Mouse (Mus musculus) forebrain, embryonic 16.5 days (tissue): ENCODE data around the gene Evl. TPM values are rescaled to one million over a fixed set of nuclear protein-coding genes. Genes with fewer than 3 reads are reported as not detected.

Source experiments
- ATAC-seq: fragments of 200-750 bp; cut with Nextera tagmentation; 2 replicates; pipeline ENCODE4 v1.8.0; 2017; ENCODE audit warnings: mild to moderate bottlenecking, moderate library complexity
- H3K27ac ChIP-seq: fragments of 300-500 bp; sonication (generic); 2 replicates; pipeline ENCODE4 v1.5.1; 2014; ENCODE audit warnings: low read length, control low read depth
- H3K27me3 ChIP-seq: fragments of 300-500 bp; sonication (generic); replicated peaks from 2 replicates; pipeline ENCODE4 v1.6.1; 2014; ENCODE audit warnings: low read length; ENCODE audit not compliant: control insufficient read depth, insufficient read depth
- H3K36me3 ChIP-seq: fragments of 300-500 bp; sonication (generic); 2 replicates; pipeline ENCODE4 v1.6.1; 2014; ENCODE audit not compliant: control insufficient read depth, insufficient read depth
- H3K4me1 ChIP-seq: fragments of 300-500 bp; sonication (generic); replicated peaks from 2 replicates; pipeline ENCODE4 v1.6.1; 2014; ENCODE audit warnings: low read length; ENCODE audit not compliant: control insufficient read depth, insufficient read depth
- H3K4me2 ChIP-seq: fragments of 300-500 bp; sonication (generic); 2 replicates; pipeline ENCODE4 v1.6.1; 2014; ENCODE audit warnings: mild to moderate bottlenecking, low read length, control low read depth
- H3K4me3 ChIP-seq: fragments of 300-500 bp; sonication (generic); replicated peaks from 2 replicates; pipeline ENCODE4 v1.5.1; 2014; ENCODE audit warnings: mild to moderate bottlenecking, low read length, control low read depth
- H3K9ac ChIP-seq: fragments of 300-500 bp; sonication (generic); replicated peaks from 2 replicates; pipeline ENCODE4 v1.6.1; 2014; ENCODE audit warnings: low read depth, low read length, control low read depth
- H3K9me3 ChIP-seq: fragments of 300-500 bp; sonication (generic); 2 replicates; pipeline ENCODE4 v1.6.1; 2016; ENCODE audit warnings: low read length; ENCODE audit not compliant: control insufficient read depth
- WGBS: fragments of 180-500 bp; shearing (Covaris S2); extraction: QIAGEN DNeasy Blood & Tissue Kit; methylation state at CpG from one replicate; pipeline ENCODE4 v1.1.7; 2014; 5-methylcytosine and 5-hydroxymethylcytosine counted together
- polyA plus RNA-seq: library from polyadenylated mRNA; unstranded; fragments of >200 nt; fragmentation: Nextera tagmentation; extraction: Ambion mirVana; gene quantifications from 2 replicates; pipeline ENCODE4 v1.2.1, GENCODE M21; 2015

Evl gene
- polyA plus RNA-seq, 1 experiment from 2014 or later: 218 TPM

- H3K27ac ChIP-seq: no peak overlapping the region
- no peak overlapping the region for H3K9ac ChIP-seq
- no peak overlapping the region for H3K4me3 ChIP-seq
- WGBS: 85% methylated on average over 8 of the region's 8 CpGs
- ATAC-seq: no peak
- H3K4me1 ChIP-seq: no peaks in the 10 kb centered on the region
- H3K9me3 ChIP-seq: no peaks in the 10 kb centered on the region
- H3K36me3 ChIP-seq: peaks cover 25% of the 10 kb centered on the region
- no peaks in the 10 kb centered on the region for H3K27me3 ChIP-seq
- H3K4me2 ChIP-seq: no peak overlapping the region
These were observed 121.3 kb downstream of the Evl start for GRCm38 (mm10) chr12:108675614-108676401.

GRCm38 (mm10) chr12:108677116-108677515 is 122.6 kb downstream of the Evl start:
- Histone ChIP-seq H3K9me3 (no peaks in the 10 kb centered on the region), H3K36me3 (peaks cover 36% of the 10 kb centered on the region), H3K27me3 (no peaks in the 10 kb centered on the region), H3K9ac (no peak overlapping the region), H3K4me2 (no peak overlapping the region), H3K27ac (no peak overlapping the region), H3K4me1 (no peaks in the 10 kb centered on the region), H3K4me3 (no peak overlapping the region)
- WGBS: 95% methylated on average over 5 of the region's 5 CpGs
- ATAC-seq: no peak

DNA sequence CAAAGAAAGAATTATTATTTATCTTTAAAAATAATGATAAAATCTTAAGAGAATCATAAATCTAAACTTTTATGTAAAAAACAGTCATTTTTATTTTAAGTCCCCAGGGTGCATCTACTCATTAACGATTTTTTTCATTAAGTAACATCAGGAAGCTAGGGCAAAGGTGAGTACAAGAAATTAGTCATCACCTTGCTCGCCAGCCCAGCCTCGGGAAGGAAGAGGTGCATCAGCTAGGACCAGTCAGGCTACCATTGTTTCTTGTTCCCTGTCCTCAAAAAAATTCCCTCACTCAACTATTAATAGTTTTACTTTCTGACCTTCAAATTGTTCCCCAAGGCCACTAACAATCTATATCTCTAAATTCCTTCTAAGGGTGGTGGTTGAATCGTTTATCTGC is 123.8 kb downstream of the Evl start:
- no peak overlapping the region for H3K9ac ChIP-seq
- 90% methylated on average over 4 of the region's 4 CpGs for WGBS
- H3K4me3 ChIP-seq: no peak overlapping the region
- ATAC-seq: no peak
- no peak overlapping the region for H3K27ac ChIP-seq
- H3K36me3 ChIP-seq: peaks cover 41% of the 10 kb centered on the region
- no peaks in the 10 kb centered on the region for H3K4me1 ChIP-seq
- H3K9me3 ChIP-seq: no peaks in the 10 kb centered on the region
- no peak overlapping the region for H3K4me2 ChIP-seq
- H3K27me3 ChIP-seq: no peaks in the 10 kb centered on the region

DNA sequence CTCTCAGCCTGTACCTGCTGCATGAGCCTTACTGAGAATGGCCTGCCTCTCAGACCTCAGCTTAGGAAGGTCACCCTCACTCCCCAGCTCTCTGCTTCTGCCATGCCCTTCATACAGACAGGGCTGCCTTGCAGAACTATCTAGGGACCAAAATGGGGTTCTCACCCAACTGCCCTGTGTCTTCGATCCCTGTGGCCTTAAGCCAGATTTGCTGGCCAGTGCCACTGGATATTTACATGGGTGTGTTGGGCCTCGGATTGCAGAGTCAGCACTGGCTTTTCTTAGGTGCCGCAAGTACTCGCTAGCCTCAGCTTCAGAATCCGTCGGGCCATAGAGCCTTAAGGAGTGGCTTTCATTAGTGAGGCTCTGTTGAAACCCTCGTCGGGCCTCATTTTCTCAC is 126.3 kb downstream of the Evl start:
- H3K36me3 ChIP-seq: peaks cover 41% of the 10 kb centered on the region
- no peaks in the 10 kb centered on the region for H3K9me3 ChIP-seq
- no peaks in the 10 kb centered on the region for H3K4me1 ChIP-seq
- 94% methylated on average over 8 of the region's 8 CpGs for WGBS
- ATAC-seq: no peak
- H3K9ac ChIP-seq: no peak overlapping the region
- no peaks in the 10 kb centered on the region for H3K27me3 ChIP-seq
- no peak overlapping the region for H3K4me2 ChIP-seq
- no peak overlapping the region for H3K4me3 ChIP-seq
- H3K27ac ChIP-seq: no peak overlapping the region

GRCm38 (mm10) chr12:108682240-108683023 is 127.9 kb downstream of the Evl start:
- Histone ChIP-seq H3K27me3 (no peaks in the 10 kb centered on the region), H3K9ac (no peak overlapping the region), H3K4me3 (no peak overlapping the region), H3K4me1 (no peaks in the 10 kb centered on the region), H3K27ac (no peak overlapping the region), H3K4me2 (no peak overlapping the region), H3K9me3 (no peaks in the 10 kb centered on the region), H3K36me3 (peaks cover 40% of the 10 kb centered on the region)
- ATAC-seq: no peak
- 86% methylated on average over 13 of the region's 13 CpGs for WGBS

DNA sequence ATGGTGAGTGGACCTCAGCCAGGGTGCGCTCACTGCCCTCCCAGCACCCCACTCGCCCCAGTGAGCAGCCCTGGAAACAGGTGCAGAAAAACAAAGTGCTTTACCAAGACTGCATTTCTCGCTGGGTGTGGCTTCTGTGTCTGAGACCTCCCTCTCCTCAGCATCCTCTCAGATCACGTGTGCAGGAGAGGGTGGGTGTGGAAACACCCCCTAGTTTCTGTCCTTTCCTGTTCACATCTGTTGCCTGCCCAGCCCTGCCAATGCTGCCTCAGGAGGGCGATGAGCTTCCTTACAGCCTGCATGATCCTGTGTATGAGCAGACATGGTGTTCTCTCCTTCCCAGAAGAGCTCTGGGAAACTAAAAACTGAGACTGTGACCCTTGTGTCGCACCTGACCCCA is 131.9 kb downstream of the Evl start:
- ATAC-seq: no peak
- Histone ChIP-seq H3K27ac (no peak overlapping the region), H3K36me3 (peaks cover 25% of the 10 kb centered on the region), H3K9ac (no peak overlapping the region), H3K4me1 (no peaks in the 10 kb centered on the region), H3K4me3 (no peak overlapping the region), H3K9me3 (no peaks in the 10 kb centered on the region), H3K4me2 (no peak overlapping the region), H3K27me3 (no peaks in the 10 kb centered on the region)
- WGBS: 81% methylated on average over 6 of the region's 6 CpGs

- no peaks in the 10 kb centered on the region for H3K9me3 ChIP-seq
- H3K4me1 ChIP-seq: no peaks in the 10 kb centered on the region
- no peak overlapping the region for H3K9ac ChIP-seq
- peaks cover 21% of the 10 kb centered on the region; the same call in 1 of the 2 replicates for H3K36me3 ChIP-seq
- 74% methylated on average over 6 of the region's 6 CpGs for WGBS
- H3K27ac ChIP-seq: no peak overlapping the region
- no peak for ATAC-seq
- no peaks in the 10 kb centered on the region for H3K27me3 ChIP-seq
- no peak overlapping the region for H3K4me2 ChIP-seq
- no peak overlapping the region for H3K4me3 ChIP-seq
These were observed 132.4 kb downstream of the Evl start for GRCm38 (mm10) chr12:108686926-108687325.

GRCm38 (mm10) chr12:108689167-108689566 is 134.6 kb downstream of the Evl start:
- no peaks in the 10 kb centered on the region for H3K9me3 ChIP-seq
- H3K9ac ChIP-seq: no peak overlapping the region
- H3K4me2 ChIP-seq: no peak overlapping the region
- WGBS: 92% methylated on average over 9 of the region's 9 CpGs
- H3K36me3 ChIP-seq: peaks cover 9% of the 10 kb centered on the region; the same call in 1 of the 2 replicates
- H3K4me3 ChIP-seq: no peak overlapping the region
- H3K27me3 ChIP-seq: no peaks in the 10 kb centered on the region
- H3K4me1 ChIP-seq: no peaks in the 10 kb centered on the region
- ATAC-seq: 0 out of 2 replicates have a peak, but pooled peaks have one; percentile 5
- H3K27ac ChIP-seq: no peak overlapping the region

GRCm38 (mm10) chr12:108690529-108690928 is 136.0 kb downstream of the Evl start:
- no peaks in the 10 kb centered on the region for H3K9me3 ChIP-seq
- H3K4me2 ChIP-seq: no peak overlapping the region
- H3K4me1 ChIP-seq: no peaks in the 10 kb centered on the region
- 87% methylated on average over 9 of the region's 9 CpGs for WGBS
- H3K27me3 ChIP-seq: no peaks in the 10 kb centered on the region
- H3K36me3 ChIP-seq: peaks cover 3% of the 10 kb centered on the region; the same call in 1 of the 2 replicates
- ATAC-seq: no peak
- no peak overlapping the region for H3K27ac ChIP-seq
- no peak overlapping the region for H3K4me3 ChIP-seq
- no peak overlapping the region for H3K9ac ChIP-seq
